Mouse (Mus musculus) MEL (cell line): ENCODE results near the gene 4930432K21Rik.

Source experiments
- CHD1 ChIP-seq: IDR thresholded peaks from 2 replicates; pipeline ENCODE4 v1.6.1; 2012; ENCODE audit warnings: low read depth, mild to moderate bottlenecking, inconsistent platforms, low read length, improper control_type of control experiment
- CTCF ChIP-seq, 3 experiments: IDR thresholded peaks in 2 of 3; conservative IDR thresholded peaks in 1 of 3; 2 replicates each; pipeline ENCODE4 v1.5.1; 2011 to 2012; ENCODE audit warnings: low read length in 3 of 3, low read depth in 2 of 3, mild to moderate bottlenecking in 2 of 3, improper control_type of control experiment in 1 of 3, inconsistent platforms in 1 of 3, mixed read lengths in 1 of 3, moderate library complexity in 1 of 3; ENCODE audit not compliant: control insufficient read depth in 1 of 3, insufficient read depth in 1 of 3, poor library complexity in 1 of 3, severe bottlenecking in 1 of 3
- ELF1 ChIP-seq: IDR thresholded peaks from 2 replicates; pipeline ENCODE4 v1.6.1; 2014; ENCODE audit warnings: low read depth, mild to moderate bottlenecking, inconsistent platforms, low read length, improper control_type of control experiment, moderate library complexity
- MAFK ChIP-seq: IDR thresholded peaks from 2 replicates; pipeline ENCODE4 v1.6.1; 2011; ENCODE audit warnings: low read depth, mild to moderate bottlenecking, low read length, improper control_type of control experiment, borderline replicate concordance
- MAX ChIP-seq: IDR thresholded peaks from 2 replicates; pipeline ENCODE4 v1.6.1; 2011; ENCODE audit warnings: low read length, improper control_type of control experiment
- MAZ ChIP-seq: IDR thresholded peaks from 2 replicates; pipeline ENCODE4 v1.6.1; 2012; ENCODE audit warnings: low read depth, mild to moderate bottlenecking, inconsistent platforms, low read length, improper control_type of control experiment
- MYB ChIP-seq: IDR thresholded peaks from 2 replicates; pipeline ENCODE4 v1.6.1; 2011; ENCODE audit warnings: mild to moderate bottlenecking, low read depth, low read length, improper control_type of control experiment
- POLR2A ChIP-seq, 2 experiments: IDR thresholded peaks; 2 replicates each; pipeline ENCODE4 v1.6.1; 2011 to 2012; ENCODE audit warnings: low read length in 2 of 2, mild to moderate bottlenecking in 2 of 2, control low read depth in 1 of 2, improper control_type of control experiment in 1 of 2, low read depth in 1 of 2, moderate library complexity in 1 of 2; ENCODE audit not compliant: control insufficient read depth in 1 of 2, insufficient read depth in 1 of 2, poor library complexity in 1 of 2
- POLR2AphosphoS5 ChIP-seq: IDR thresholded peaks from 2 replicates; pipeline ENCODE4 v1.6.1; 2012; ENCODE audit warnings: low read depth, borderline replicate concordance, mild to moderate bottlenecking, inconsistent platforms, low read length, moderate library complexity, mixed read lengths
- SMC3 ChIP-seq: IDR thresholded peaks from 2 replicates; pipeline ENCODE4 v1.6.1; 2011; ENCODE audit warnings: low read depth, low read length, improper control_type of control experiment
- TCF12 ChIP-seq: IDR thresholded peaks from 2 replicates; pipeline ENCODE4 v1.6.1; 2014; ENCODE audit warnings: low read depth, mild to moderate bottlenecking, inconsistent platforms, low read length, improper control_type of control experiment, moderate library complexity
- UBTF ChIP-seq: IDR thresholded peaks from 2 replicates; pipeline ENCODE4 v1.6.1; 2012; ENCODE audit warnings: low read depth, mild to moderate bottlenecking, inconsistent platforms, low read length, improper control_type of control experiment, moderate library complexity, borderline replicate concordance; ENCODE audit not compliant: insufficient read depth
- USF1 ChIP-seq: IDR thresholded peaks from 2 replicates; pipeline ENCODE4 v1.6.1; 2014; ENCODE audit warnings: low read depth, mild to moderate bottlenecking, inconsistent platforms, low read length, improper control_type of control experiment, moderate library complexity
- USF2 ChIP-seq, 2 experiments: IDR thresholded peaks; 2 replicates each; pipeline ENCODE4 v1.6.1; 2011 to 2012; ENCODE audit warnings: improper control_type of control experiment in 2 of 2, low read length in 2 of 2, borderline replicate concordance in 1 of 2, inconsistent platforms in 1 of 2, low read depth in 1 of 2, mild to moderate bottlenecking in 1 of 2; ENCODE audit not compliant: insufficient read depth in 1 of 2

GRCm38 (mm10) chr8:84144636-84145245, 3.1 kb upstream of the 4930432K21Rik start:
- TF ChIP-seq MAFK (no peak), POLR2A (IDR thresholded peaks at IDR 0.05; ENCODE audit: control insufficient read depth in 1 of 2, insufficient read depth in 1 of 2, low read depth in 1 of 2, low read length in 2 of 2, poor library complexity in 1 of 2) (no peak), MAZ (no peak), TCF12 (no peak), UBTF (no peak), USF2 (IDR thresholded peaks at IDR 0.05; ENCODE audit: borderline replicate concordance in 1 of 2, insufficient read depth in 1 of 2, low read depth in 1 of 2, low read length in 2 of 2) (no peak), CTCF (IDR thresholded peaks at IDR 0.05 in 2 of 3, conservative IDR thresholded peaks at IDR 0.05 in 1 of 3; ENCODE audit: control insufficient read depth in 1 of 3, insufficient read depth in 1 of 3, low read depth in 2 of 3, low read length in 3 of 3, poor library complexity in 1 of 3, severe bottlenecking in 1 of 3) (no peak), CHD1 (no peak), MYB (no peak), POLR2AphosphoS5 (no peak), SMC3 (no peak), ELF1 (no peak), USF1 (no peak), MAX (no peak)
